Mouse (Mus musculus) olfactory bulb, adult 2 months (tissue): ENCODE measurements around the gene Smarcb1.

Experiments
- CTCF ChIP-seq: fragments of 200-500 bp; IDR thresholded peaks from 2 replicates; pipeline ENCODE4 v1.5.1; 2012; ENCODE audit warnings: low read depth, mild to moderate bottlenecking, low read length, moderate library complexity; ENCODE audit not compliant: insufficient read depth
- POLR2A ChIP-seq: fragments of 200-500 bp; IDR thresholded peaks from 2 replicates; pipeline ENCODE4 v1.6.1; 2012; ENCODE audit warnings: mild to moderate bottlenecking, low read depth, low read length, moderate library complexity; ENCODE audit not compliant: insufficient read depth

DNA sequence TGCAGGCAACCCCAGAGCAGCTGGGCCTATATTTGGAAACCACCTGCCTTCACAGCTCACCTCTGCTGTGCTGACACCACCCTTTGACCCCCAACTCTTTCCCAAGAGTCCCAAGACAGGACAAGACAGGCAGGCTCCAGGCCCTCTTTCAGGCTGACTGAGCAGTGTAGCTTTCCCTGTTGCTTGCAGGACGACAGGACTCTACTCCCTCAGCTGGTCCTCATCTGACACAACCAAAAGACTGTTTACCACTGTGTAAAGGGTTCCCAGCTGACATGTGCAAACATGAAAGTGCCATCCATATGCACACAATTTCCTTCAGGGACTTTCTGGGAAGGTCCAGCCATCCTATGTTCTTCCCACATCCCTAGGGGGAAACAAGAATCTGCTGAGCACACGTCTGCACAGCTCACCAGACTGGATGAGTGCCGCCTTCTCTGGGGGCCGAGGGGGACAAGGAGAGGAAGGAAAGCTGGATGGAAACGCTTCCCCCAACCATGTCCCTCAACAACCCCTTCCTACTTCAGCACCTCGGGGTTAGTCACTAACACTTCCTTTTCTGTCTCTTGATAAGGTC lies 8.3 kb downstream of the Smarcb1 start:
- TF ChIP-seq CTCF (no peak), POLR2A (no peak)
